Mouse (Mus musculus): ENCODE results near the gene Sh2b2. TPM values are rescaled to one million over a fixed set of nuclear protein-coding genes. Genes with fewer than 3 reads are reported as not detected.

Gene Sh2b2
- total and polyA plus RNA-seq, 3 experiments = 0.27 TPM; not detected in 2

- ATAC-seq (ENCODE audit: extremely low read depth, insufficient number of reproducible peaks, low FRiP score, poor library complexity, severe bottlenecking) (no peak), DNase-seq (ENCODE audit: low spot score) (no peak)
- no peaks in the 10 kb centered on the region for H3K36me3 ChIP-seq (replicated peaks)
- peaks cover 5% of the 10 kb centered on the region; the same call in 1 of the 2 replicates for H3K27me3 ChIP-seq (ENCODE audit: insufficient read depth, low read length)
- H3K9me3 ChIP-seq (replicated peaks) = peaks cover 8% of the 10 kb centered on the region
- H3K4me1 ChIP-seq (ENCODE audit: insufficient read depth, low read depth, low read length) = no peaks in the 10 kb centered on the region
- TF ChIP-seq GATA2 (IDR thresholded peaks at IDR 0.05; ENCODE audit: borderline replicate concordance, low read depth, low read length) = no peak
- TF ChIP-seq POLR2AphosphoS5 (IDR thresholded peaks at IDR 0.05; ENCODE audit: insufficient replicate concordance, low read depth, low read length) = no peak
- no peak overlapping the region for H3K4me3 ChIP-seq (ENCODE audit: low read depth, low read length)
Measured at GRCm38 (mm10) chr5:136244762-136245540, 1.4 kb downstream of the Sh2b2 start.

- no peak for DNase-seq (ENCODE audit: low spot score)
- H3K27me3 ChIP-seq (ENCODE audit: insufficient read depth, low read length) = peaks cover 5% of the 10 kb centered on the region; the same call in 1 of the 2 replicates
Measured at GRCm38 (mm10) chr5:136243851-136244761, 2.2 kb downstream of the Sh2b2 start.

GRCm38 (mm10) chr5:136241161-136241560 lies 5.2 kb downstream of the Sh2b2 start:
- H3K27me3 ChIP-seq (ENCODE audit: insufficient read depth, low read length) = peaks cover 5% of the 10 kb centered on the region
- H3K4me3 ChIP-seq (ENCODE audit: low read depth, low read length) = no peak overlapping the region
- H3K9me3 ChIP-seq (replicated peaks) = peaks cover 8% of the 10 kb centered on the region
- DNase-seq (ENCODE audit: low spot score) (no peak), ATAC-seq (ENCODE audit: extremely low read depth, insufficient number of reproducible peaks, low FRiP score, poor library complexity, severe bottlenecking) (no peak)
- no peaks in the 10 kb centered on the region for H3K36me3 ChIP-seq (replicated peaks)
- TF ChIP-seq TAL1 (conservative IDR thresholded peaks at IDR 0.05; ENCODE audit: low read depth, low read length) = no peak
- no peak for TF ChIP-seq CTCF (IDR thresholded peaks at IDR 0.05; ENCODE audit: low read depth, low read length)
- TF ChIP-seq POLR2AphosphoS5 (IDR thresholded peaks at IDR 0.05; ENCODE audit: insufficient replicate concordance, low read depth, low read length) = no peak
- no peak for TF ChIP-seq GATA2 (IDR thresholded peaks at IDR 0.05; ENCODE audit: borderline replicate concordance, low read depth, low read length)
- TF ChIP-seq GATA1 (IDR thresholded peaks at IDR 0.05; ENCODE audit: borderline replicate concordance, low read length) = no peak
- H3K4me1 ChIP-seq (ENCODE audit: insufficient read depth, low read depth, low read length) = no peaks in the 10 kb centered on the region

More at GRCm38 (mm10) chr5:136243851-136244761, 2.2 kb downstream of the Sh2b2 start:
- Histone ChIP-seq H3K4me1 (ENCODE audit: insufficient read depth, low read depth, low read length) (no peaks in the 10 kb centered on the region), H3K9me3 (replicated peaks) (peaks cover 8% of the 10 kb centered on the region), H3K4me3 (ENCODE audit: low read depth, low read length) (no peak overlapping the region), H3K36me3 (replicated peaks) (no peaks in the 10 kb centered on the region)
- no peak for TF ChIP-seq CTCF (IDR thresholded peaks at IDR 0.05; ENCODE audit: low read depth, low read length)
- no peak for TF ChIP-seq GATA1 (IDR thresholded peaks at IDR 0.05; ENCODE audit: borderline replicate concordance, low read length)
- TF ChIP-seq TAL1 (conservative IDR thresholded peaks at IDR 0.05; ENCODE audit: low read depth, low read length) = no peak
- TF ChIP-seq GATA2 (IDR thresholded peaks at IDR 0.05; ENCODE audit: borderline replicate concordance, low read depth, low read length) = no peak
- TF ChIP-seq POLR2AphosphoS5 (IDR thresholded peaks at IDR 0.05; ENCODE audit: insufficient replicate concordance, low read depth, low read length) = no peak
- ATAC-seq (ENCODE audit: extremely low read depth, insufficient number of reproducible peaks, low FRiP score, poor library complexity, severe bottlenecking) = no peak

GRCm38 (mm10) chr5:136240381-136240780 lies 6.0 kb downstream of the Sh2b2 start:
- Histone ChIP-seq H3K9me3 (replicated peaks) (peaks cover 8% of the 10 kb centered on the region), H3K4me3 (ENCODE audit: low read depth, low read length) (no peak overlapping the region), H3K36me3 (replicated peaks) (no peaks in the 10 kb centered on the region), H3K4me1 (ENCODE audit: insufficient read depth, low read depth, low read length) (no peaks in the 10 kb centered on the region), H3K27me3 (ENCODE audit: insufficient read depth, low read length) (peaks cover 5% of the 10 kb centered on the region)
- ATAC-seq (ENCODE audit: extremely low read depth, insufficient number of reproducible peaks, low FRiP score, poor library complexity, severe bottlenecking) = no peak
- TF ChIP-seq GATA1 (IDR thresholded peaks at IDR 0.05; ENCODE audit: borderline replicate concordance, low read length) (no peak), CTCF (IDR thresholded peaks at IDR 0.05; ENCODE audit: low read depth, low read length) (no peak), POLR2AphosphoS5 (IDR thresholded peaks at IDR 0.05; ENCODE audit: insufficient replicate concordance, low read depth, low read length) (no peak), GATA2 (IDR thresholded peaks at IDR 0.05; ENCODE audit: borderline replicate concordance, low read depth, low read length) (no peak), TAL1 (conservative IDR thresholded peaks at IDR 0.05; ENCODE audit: low read depth, low read length) (no peak)
- no peak for DNase-seq (ENCODE audit: low spot score)

- DNase-seq (ENCODE audit: low spot score) (no peak), ATAC-seq (ENCODE audit: extremely low read depth, insufficient number of reproducible peaks, low FRiP score, poor library complexity, severe bottlenecking) (no peak)
- H3K4me3 ChIP-seq (ENCODE audit: low read depth, low read length) = no peak overlapping the region
- TF ChIP-seq TAL1 (conservative IDR thresholded peaks at IDR 0.05; ENCODE audit: low read depth, low read length) (no peak), POLR2AphosphoS5 (IDR thresholded peaks at IDR 0.05; ENCODE audit: insufficient replicate concordance, low read depth, low read length) (no peak), GATA1 (IDR thresholded peaks at IDR 0.05; ENCODE audit: borderline replicate concordance, low read length) (no peak), GATA2 (IDR thresholded peaks at IDR 0.05; ENCODE audit: borderline replicate concordance, low read depth, low read length) (no peak), CTCF (IDR thresholded peaks at IDR 0.05; ENCODE audit: low read depth, low read length) (no peak)
- H3K9me3 ChIP-seq (replicated peaks) = no peaks in the 10 kb centered on the region
- H3K4me1 ChIP-seq (ENCODE audit: insufficient read depth, low read depth, low read length) = no peaks in the 10 kb centered on the region
- H3K36me3 ChIP-seq (replicated peaks) = no peaks in the 10 kb centered on the region
- peaks cover 2% of the 10 kb centered on the region for H3K27me3 ChIP-seq (ENCODE audit: insufficient read depth, low read length)
Measured at GRCm38 (mm10) chr5:136237607-136238006, 8.7 kb downstream of the Sh2b2 start.

- no peak for TF ChIP-seq POLR2AphosphoS5 (IDR thresholded peaks at IDR 0.05; ENCODE audit: insufficient replicate concordance, low read depth, low read length)
- TF ChIP-seq GATA1 (IDR thresholded peaks at IDR 0.05; ENCODE audit: borderline replicate concordance, low read length) = no peak
- no peak for TF ChIP-seq CTCF (IDR thresholded peaks at IDR 0.05; ENCODE audit: low read depth, low read length)
- TF ChIP-seq GATA2 (IDR thresholded peaks at IDR 0.05; ENCODE audit: borderline replicate concordance, low read depth, low read length) = no peak
- no peak for TF ChIP-seq TAL1 (conservative IDR thresholded peaks at IDR 0.05; ENCODE audit: low read depth, low read length)
- Histone ChIP-seq H3K27me3 (ENCODE audit: insufficient read depth, low read length) (peaks cover 2% of the 10 kb centered on the region), H3K36me3 (replicated peaks) (no peaks in the 10 kb centered on the region), H3K9me3 (replicated peaks) (no peaks in the 10 kb centered on the region), H3K4me1 (ENCODE audit: insufficient read depth, low read depth, low read length) (no peaks in the 10 kb centered on the region), H3K4me3 (ENCODE audit: low read depth, low read length) (no peak overlapping the region)
- no peak for DNase-seq (ENCODE audit: low spot score)
- ATAC-seq (ENCODE audit: extremely low read depth, insufficient number of reproducible peaks, low FRiP score, poor library complexity, severe bottlenecking) = no peak
Measured at GRCm38 (mm10) chr5:136236611-136237010, 9.7 kb downstream of the Sh2b2 start.
